Mouse (Mus musculus): Measurements from ENCODE around the gene Dusp7.
A peak's percentile ranks its signal among the peaks of the same experiment; 100 is the strongest.

The Dusp7 gene

GRCm38 (mm10) chr9:106421865-106422160 lies 53.4 kb downstream of the Dusp7 start:
- DNase-seq = peak; percentile 96

Data from lung, postnatal 36 days (tissue).